Mouse (Mus musculus) limb, embryonic 10.5 days (tissue): ENCODE data around the gene Rbfox3. TPM values are rescaled to one million over a fixed set of nuclear protein-coding genes. Genes with fewer than 3 reads are reported as not detected.

Experiments
- DNase-seq: peaks from one replicate; pipeline ENCODE4 v3.0.0-alpha.2; 2017; ENCODE audit warnings: low spot score
- H3K27ac ChIP-seq: fragments of 300-500 bp; sonication (generic); 2 replicates; pipeline ENCODE4 v1.5.1; 2016; ENCODE audit warnings: mild to moderate bottlenecking
- H3K27me3 ChIP-seq: fragments of 300-500 bp; sonication (generic); 2 replicates; pipeline ENCODE4 v1.6.1; 2016; ENCODE audit warnings: low read depth, mild to moderate bottlenecking; ENCODE audit not compliant: poor library complexity, severe bottlenecking
- H3K36me3 ChIP-seq: fragments of 300-500 bp; sonication (generic); 2 replicates; pipeline ENCODE4 v1.6.1; 2016; ENCODE audit warnings: mild to moderate bottlenecking, moderate library complexity
- H3K4me1 ChIP-seq: fragments of 300-500 bp; sonication (generic); 2 replicates; pipeline ENCODE4 v1.6.1; 2016
- H3K4me3 ChIP-seq: fragments of 300-500 bp; sonication (generic); 2 replicates; pipeline ENCODE4 v1.5.1; 2016; ENCODE audit warnings: mild to moderate bottlenecking, moderate library complexity
- H3K9me3 ChIP-seq: fragments of 300-500 bp; sonication (generic); replicated peaks from 2 replicates; pipeline ENCODE4 v1.6.1; 2016; ENCODE audit warnings: mild to moderate bottlenecking
- WGBS: fragments of 180-500 bp; shearing (Covaris S2); methylation state at CpG from one replicate; pipeline ENCODE4 v1.1.7; 2016; 5-methylcytosine and 5-hydroxymethylcytosine counted together
- polyA plus RNA-seq: library from polyadenylated mRNA; unstranded; fragments of >200 nt; fragmentation: Nextera tagmentation; extraction: Ambion mirVana; gene quantifications from 2 replicates; pipeline ENCODE4 v1.2.1, GENCODE M21; 2016

Rbfox3 gene
- polyA plus RNA-seq, 1 experiment from 2014 or later = 1.7 TPM

- Histone ChIP-seq H3K9me3 (no peaks in the 10 kb centered on the region), H3K27me3 (no peaks in the 10 kb centered on the region), H3K4me1 (peaks cover 4% of the 10 kb centered on the region; the same call in 1 of the 2 replicates), H3K27ac (no peak overlapping the region), H3K4me3 (no peak overlapping the region), H3K36me3 (no peaks in the 10 kb centered on the region)
- WGBS = 21% methylated on average over 5 of the region's 5 CpGs
- DNase-seq = peak; percentile 56
Measured at GRCm38 (mm10) chr11:118648369-118648768, 263.0 kb downstream of the Rbfox3 start.

- no peaks in the 10 kb centered on the region for H3K27me3 ChIP-seq
- H3K9me3 ChIP-seq = no peaks in the 10 kb centered on the region
- WGBS = 90% methylated on average over 3 of the region's 3 CpGs
- H3K4me3 ChIP-seq = no peak overlapping the region
- no peak overlapping the region for H3K27ac ChIP-seq
- no peaks in the 10 kb centered on the region for H3K36me3 ChIP-seq
- H3K4me1 ChIP-seq = peaks cover 4% of the 10 kb centered on the region; the same call in 1 of the 2 replicates
- no peak for DNase-seq
Measured at GRCm38 (mm10) chr11:118646864-118647263, 264.5 kb downstream of the Rbfox3 start.

- H3K9me3 ChIP-seq = no peaks in the 10 kb centered on the region
- no peak overlapping the region for H3K27ac ChIP-seq
- no peaks in the 10 kb centered on the region for H3K36me3 ChIP-seq
- no peak for DNase-seq
- 89% methylated on average over 3 of the region's 3 CpGs for WGBS
- peaks cover 4% of the 10 kb centered on the region; the same call in 1 of the 2 replicates for H3K4me1 ChIP-seq
- no peaks in the 10 kb centered on the region for H3K27me3 ChIP-seq
- H3K4me3 ChIP-seq = no peak overlapping the region
Measured at GRCm38 (mm10) chr11:118645158-118645557, 266.2 kb downstream of the Rbfox3 start.

GRCm38 (mm10) chr11:118640706-118641105 lies 270.7 kb downstream of the Rbfox3 start:
- Histone ChIP-seq H3K9me3 (no peaks in the 10 kb centered on the region), H3K4me3 (no peak overlapping the region), H3K4me1 (no peaks in the 10 kb centered on the region), H3K27me3 (no peaks in the 10 kb centered on the region), H3K27ac (no peak overlapping the region), H3K36me3 (no peaks in the 10 kb centered on the region)
- no peak for DNase-seq
- WGBS = 87% methylated on average over 4 of the region's 4 CpGs

- 82% methylated on average over 10 of the region's 10 CpGs for WGBS
- no peak overlapping the region for H3K27ac ChIP-seq
- H3K27me3 ChIP-seq = no peaks in the 10 kb centered on the region
- H3K36me3 ChIP-seq = no peaks in the 10 kb centered on the region
- no peaks in the 10 kb centered on the region for H3K4me1 ChIP-seq
- H3K4me3 ChIP-seq = no peak overlapping the region
- DNase-seq = no peak
- no peaks in the 10 kb centered on the region for H3K9me3 ChIP-seq
Measured at GRCm38 (mm10) chr11:118637718-118638117, 273.7 kb downstream of the Rbfox3 start.

GRCm38 (mm10) chr11:118634647-118635046 lies 276.8 kb downstream of the Rbfox3 start:
- H3K27me3 ChIP-seq = no peaks in the 10 kb centered on the region
- no peaks in the 10 kb centered on the region for H3K4me1 ChIP-seq
- no peak overlapping the region for H3K27ac ChIP-seq
- no peak overlapping the region for H3K4me3 ChIP-seq
- WGBS = 50% methylated on average over 8 of the region's 8 CpGs
- no peaks in the 10 kb centered on the region for H3K36me3 ChIP-seq
- peak; percentile 49 for DNase-seq
- no peaks in the 10 kb centered on the region for H3K9me3 ChIP-seq

GRCm38 (mm10) chr11:118629718-118630117 lies 281.7 kb downstream of the Rbfox3 start:
- 100% methylated on average over 1 of the region's 1 CpGs for WGBS
- DNase-seq = no peak
- Histone ChIP-seq H3K36me3 (no peaks in the 10 kb centered on the region), H3K4me3 (no peak overlapping the region), H3K4me1 (peaks cover 5% of the 10 kb centered on the region; the same call in 1 of the 2 replicates), H3K27ac (no peak overlapping the region), H3K9me3 (no peaks in the 10 kb centered on the region), H3K27me3 (no peaks in the 10 kb centered on the region)

GRCm38 (mm10) chr11:118627541-118627940 lies 283.9 kb downstream of the Rbfox3 start:
- H3K9me3 ChIP-seq = no peaks in the 10 kb centered on the region
- H3K27ac ChIP-seq = no peak overlapping the region
- no peaks in the 10 kb centered on the region for H3K27me3 ChIP-seq
- DNase-seq = no peak
- 74% methylated on average over 5 of the region's 5 CpGs for WGBS
- H3K4me3 ChIP-seq = no peak overlapping the region
- H3K4me1 ChIP-seq = peaks cover 5% of the 10 kb centered on the region; the same call in 1 of the 2 replicates
- H3K36me3 ChIP-seq = no peaks in the 10 kb centered on the region

GRCm38 (mm10) chr11:118620869-118621268 lies 290.5 kb downstream of the Rbfox3 start:
- Histone ChIP-seq H3K36me3 (no peaks in the 10 kb centered on the region), H3K4me3 (no peak overlapping the region), H3K27me3 (no peaks in the 10 kb centered on the region), H3K27ac (no peak overlapping the region), H3K4me1 (no peaks in the 10 kb centered on the region), H3K9me3 (no peaks in the 10 kb centered on the region)
- WGBS = 81% methylated on average over 4 of the region's 4 CpGs
- no peak for DNase-seq

GRCm38 (mm10) chr11:118614126-118614525 lies 297.3 kb downstream of the Rbfox3 start:
- WGBS = 78% methylated on average over 4 of the region's 4 CpGs
- Histone ChIP-seq H3K9me3 (no peaks in the 10 kb centered on the region), H3K27me3 (peaks cover 26% of the 10 kb centered on the region), H3K36me3 (no peaks in the 10 kb centered on the region), H3K4me1 (peaks cover 5% of the 10 kb centered on the region; the same call in 1 of the 2 replicates), H3K27ac (no peak overlapping the region), H3K4me3 (no peak overlapping the region)
- no peak for DNase-seq

- Histone ChIP-seq H3K27ac (no peak overlapping the region), H3K27me3 (peaks cover 30% of the 10 kb centered on the region), H3K4me3 (no peak overlapping the region), H3K36me3 (no peaks in the 10 kb centered on the region), H3K4me1 (peaks cover 5% of the 10 kb centered on the region; the same call in 1 of the 2 replicates), H3K9me3 (no peaks in the 10 kb centered on the region)
- no peak for DNase-seq
- 1% methylated on average over 13 of the region's 14 CpGs for WGBS
Measured at GRCm38 (mm10) chr11:118610128-118610527, 301.3 kb downstream of the Rbfox3 start.

GRCm38 (mm10) chr11:118609236-118610000 lies 302.0 kb downstream of the Rbfox3 start:
- no peak overlapping the region for H3K27ac ChIP-seq
- 8% methylated on average over 17 of the region's 17 CpGs for WGBS
- H3K36me3 ChIP-seq = no peaks in the 10 kb centered on the region
- no peaks in the 10 kb centered on the region for H3K9me3 ChIP-seq
- H3K4me1 ChIP-seq = peaks cover 5% of the 10 kb centered on the region; the same call in 1 of the 2 replicates
- DNase-seq = no peak
- no peak overlapping the region for H3K4me3 ChIP-seq
- H3K27me3 ChIP-seq = peaks cover 30% of the 10 kb centered on the region

- DNase-seq = no peak
- H3K36me3 ChIP-seq = no peaks in the 10 kb centered on the region
- H3K4me1 ChIP-seq = peaks cover 11% of the 10 kb centered on the region; the same call in 1 of the 2 replicates
- H3K4me3 ChIP-seq = no peak overlapping the region
- H3K27me3 ChIP-seq = peaks cover 31% of the 10 kb centered on the region
- H3K9me3 ChIP-seq = no peaks in the 10 kb centered on the region
- no peak overlapping the region for H3K27ac ChIP-seq
- 55% methylated on average over 8 of the region's 8 CpGs for WGBS
Measured at GRCm38 (mm10) chr11:118607927-118608326, 303.5 kb downstream of the Rbfox3 start.
